Mouse (Mus musculus) intestine, postnatal 0 days (tissue): Measurements from ENCODE around the gene Ppp1r9b. TPM values are rescaled to one million over a fixed set of nuclear protein-coding genes. Genes with fewer than 3 reads are reported as not detected.

Experiments used
- ATAC-seq: fragments of 200-750 bp; cut with Nextera tagmentation; 2 replicates; pipeline ENCODE4 v1.8.0; 2017; ENCODE audit warnings: mild to moderate bottlenecking, moderate TSS enrichment, moderate library complexity
- H3K27ac ChIP-seq: fragments of 300-500 bp; sonication (generic); 2 replicates; pipeline ENCODE4 v1.5.1; 2014; ENCODE audit warnings: mild to moderate bottlenecking, low read depth, low read length, moderate library complexity
- H3K27me3 ChIP-seq: fragments of 300-500 bp; sonication (generic); replicated peaks from 2 replicates; pipeline ENCODE4 v1.6.1; 2014; ENCODE audit warnings: low read length, mixed read lengths; ENCODE audit not compliant: control insufficient read depth, insufficient read depth
- H3K36me3 ChIP-seq: fragments of 300-500 bp; sonication (generic); 2 replicates; pipeline ENCODE4 v1.6.1; 2014; ENCODE audit warnings: mild to moderate bottlenecking, moderate library complexity; ENCODE audit not compliant: control insufficient read depth, insufficient read depth
- H3K4me1 ChIP-seq: fragments of 300-500 bp; sonication (generic); replicated peaks from 2 replicates; pipeline ENCODE4 v1.6.1; 2014; ENCODE audit warnings: antibody characterized with exemption, low read length, mixed read lengths; ENCODE audit not compliant: control insufficient read depth, insufficient read depth
- H3K4me2 ChIP-seq: fragments of 300-500 bp; sonication (generic); replicated peaks from 2 replicates; pipeline ENCODE4 v1.6.1; 2014; ENCODE audit warnings: low read depth, mild to moderate bottlenecking, moderate library complexity
- H3K4me3 ChIP-seq: fragments of 300-500 bp; sonication (generic); 2 replicates; pipeline ENCODE4 v1.5.1; 2014; ENCODE audit warnings: low read depth, low read length
- H3K9ac ChIP-seq: fragments of 300-500 bp; sonication (generic); 2 replicates; pipeline ENCODE4 v1.6.1; 2014; ENCODE audit warnings: mild to moderate bottlenecking, low read depth, low read length
- H3K9me3 ChIP-seq: fragments of 300-500 bp; sonication (generic); 2 replicates; pipeline ENCODE4 v1.6.1; 2016; ENCODE audit warnings: mixed run types; ENCODE audit not compliant: control insufficient read depth
- CTCF ChIP-seq: sonication (generic); IDR thresholded peaks from 2 replicates; pipeline ENCODE4 v1.5.1; 2016; ENCODE audit warnings: low read depth, mild to moderate bottlenecking, control low read depth, antibody characterized with exemption, moderate library complexity
- WGBS: fragments of 180-500 bp; shearing (Covaris S2); extraction: QIAGEN DNeasy Blood & Tissue Kit; methylation state at CpG from one replicate; pipeline ENCODE4 v1.1.7; 2014; 5-methylcytosine and 5-hydroxymethylcytosine counted together
- polyA plus RNA-seq: library from polyadenylated mRNA; unstranded; fragments of >200 nt; fragmentation: Nextera tagmentation; extraction: Ambion mirVana; gene quantifications from 2 replicates; pipeline ENCODE4 v1.2.1, GENCODE M21; 2015

Ppp1r9b gene
- polyA plus RNA-seq, 1 experiment from 2014 or later = 6.3 TPM

DNA sequence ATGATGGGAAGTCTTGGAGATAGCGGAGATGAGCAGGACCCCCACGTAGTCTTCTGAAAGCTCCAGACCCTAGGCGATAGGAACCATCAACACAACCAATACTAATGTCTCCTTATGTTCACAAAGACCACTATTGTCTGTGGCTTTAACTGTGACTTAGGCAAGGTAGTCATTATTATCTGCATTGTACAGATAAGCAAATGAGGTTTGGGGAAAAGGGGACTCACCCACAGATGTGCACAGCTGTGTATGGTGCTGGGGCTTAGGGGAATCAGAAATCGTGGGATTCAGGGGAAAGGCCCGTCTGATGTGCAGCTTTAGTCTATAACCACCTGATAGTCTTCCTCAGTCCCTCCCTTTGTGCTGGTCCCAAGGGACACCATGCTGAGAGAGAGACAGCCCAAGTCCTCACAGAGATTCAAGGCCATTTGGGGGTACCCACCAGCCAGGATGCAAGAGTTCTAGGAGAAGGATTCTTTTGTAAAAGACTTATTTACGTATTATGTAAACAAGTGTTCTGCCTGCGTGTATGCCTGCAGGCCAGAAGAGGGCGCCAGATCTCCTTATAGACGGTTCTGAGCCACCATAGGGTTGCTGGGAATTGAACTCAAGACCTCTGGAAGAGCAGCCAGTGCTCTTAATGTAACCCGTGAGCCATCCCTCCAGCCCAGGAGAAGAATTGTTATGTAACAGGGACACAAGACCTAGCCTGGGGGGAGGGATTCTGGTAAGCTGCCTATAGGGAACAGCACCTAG, 31.6 kb downstream of the Ppp1r9b start:
- no peaks in the 10 kb centered on the region for H3K9me3 ChIP-seq
- H3K27ac ChIP-seq = no peak overlapping the region; the same call in 1 of the 2 replicates
- 80% methylated on average over 10 of the region's 10 CpGs for WGBS
- peaks cover 35% of the 10 kb centered on the region for H3K36me3 ChIP-seq
- TF ChIP-seq CTCF = peak; percentile 61
- no peak for ATAC-seq
- no peak overlapping the region for H3K9ac ChIP-seq
- H3K4me2 ChIP-seq = no peak overlapping the region
- no peaks in the 10 kb centered on the region for H3K4me1 ChIP-seq
- H3K4me3 ChIP-seq = no peak overlapping the region
- H3K27me3 ChIP-seq = no peaks in the 10 kb centered on the region

DNA sequence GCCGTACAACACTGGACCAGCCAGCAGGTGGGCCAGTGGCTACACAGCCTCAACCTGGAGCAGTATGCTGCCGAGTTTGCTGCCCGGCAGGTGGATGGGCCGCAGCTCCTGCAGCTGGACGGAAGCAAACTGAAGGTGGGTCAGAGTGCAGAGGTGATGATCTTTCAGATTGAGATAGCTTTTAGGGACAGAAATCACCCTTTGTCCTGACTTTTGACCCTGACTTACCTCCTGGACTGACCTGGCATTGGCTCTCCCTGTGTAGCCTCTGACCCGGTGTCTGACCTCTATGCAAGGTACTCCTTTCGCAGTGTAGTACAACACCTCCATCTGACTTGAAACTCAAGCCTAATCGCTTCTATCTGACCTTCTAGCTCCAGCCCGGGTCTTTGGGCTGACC, 32.6 kb downstream of the Ppp1r9b start:
- no peaks in the 10 kb centered on the region for H3K4me1 ChIP-seq

DNA sequence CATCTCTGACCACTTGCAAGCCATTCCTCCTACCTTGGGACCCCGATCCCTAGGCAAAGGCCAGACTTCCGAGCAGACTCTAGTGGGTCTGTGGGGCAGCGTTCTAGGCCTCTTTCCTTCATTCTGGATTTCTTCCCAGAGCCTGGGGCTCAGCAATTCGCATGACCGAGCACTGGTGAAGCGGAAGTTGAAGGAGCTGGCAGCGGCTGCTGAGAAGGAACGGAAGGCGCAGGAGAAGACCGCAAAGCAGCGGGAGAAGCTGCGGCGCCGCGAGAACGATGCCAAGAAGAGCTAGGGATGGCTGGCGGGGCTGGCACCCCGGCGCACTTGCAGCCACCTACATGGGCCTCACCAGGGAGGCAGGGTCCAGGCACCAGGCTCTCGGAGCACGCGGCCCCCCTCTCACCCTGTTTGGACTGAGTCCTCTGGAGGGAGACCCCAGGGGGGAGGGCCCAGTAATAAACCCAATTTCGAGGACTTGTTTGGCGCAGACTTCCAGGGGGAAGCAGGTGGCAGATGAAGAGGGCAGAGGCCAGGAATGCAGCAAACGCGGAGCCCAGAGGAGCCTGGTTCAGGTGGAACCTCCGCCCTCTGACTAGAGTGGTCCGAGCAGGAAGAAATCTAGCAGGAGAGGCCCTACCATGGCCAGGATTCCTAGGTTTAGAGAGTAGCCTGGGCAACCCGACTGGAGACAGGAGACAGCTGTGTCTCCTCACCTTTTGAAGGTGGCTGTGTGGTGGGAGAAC, 33.8 kb downstream of the Ppp1r9b start:
- H3K4me2 ChIP-seq = no peak overlapping the region
- H3K9me3 ChIP-seq = no peaks in the 10 kb centered on the region
- no peak for TF ChIP-seq CTCF
- H3K36me3 ChIP-seq = peaks cover 50% of the 10 kb centered on the region
- no peaks in the 10 kb centered on the region for H3K4me1 ChIP-seq
- WGBS = 80% methylated on average over 29 of the region's 29 CpGs
- H3K27ac ChIP-seq = no peak overlapping the region
- H3K9ac ChIP-seq = no peak overlapping the region
- no peaks in the 10 kb centered on the region for H3K27me3 ChIP-seq
- ATAC-seq = no peak
- H3K4me3 ChIP-seq = no peak overlapping the region

More for the DNA sequence above, 32.6 kb downstream of the Ppp1r9b start:
- no peak for TF ChIP-seq CTCF
- Histone ChIP-seq H3K4me2 (no peak overlapping the region), H3K9me3 (no peaks in the 10 kb centered on the region), H3K27ac (no peak overlapping the region), H3K27me3 (no peaks in the 10 kb centered on the region), H3K36me3 (peaks cover 39% of the 10 kb centered on the region), H3K4me3 (no peak overlapping the region), H3K9ac (no peak overlapping the region)
- no peak for ATAC-seq
- 92% methylated on average over 9 of the region's 9 CpGs for WGBS

DNA sequence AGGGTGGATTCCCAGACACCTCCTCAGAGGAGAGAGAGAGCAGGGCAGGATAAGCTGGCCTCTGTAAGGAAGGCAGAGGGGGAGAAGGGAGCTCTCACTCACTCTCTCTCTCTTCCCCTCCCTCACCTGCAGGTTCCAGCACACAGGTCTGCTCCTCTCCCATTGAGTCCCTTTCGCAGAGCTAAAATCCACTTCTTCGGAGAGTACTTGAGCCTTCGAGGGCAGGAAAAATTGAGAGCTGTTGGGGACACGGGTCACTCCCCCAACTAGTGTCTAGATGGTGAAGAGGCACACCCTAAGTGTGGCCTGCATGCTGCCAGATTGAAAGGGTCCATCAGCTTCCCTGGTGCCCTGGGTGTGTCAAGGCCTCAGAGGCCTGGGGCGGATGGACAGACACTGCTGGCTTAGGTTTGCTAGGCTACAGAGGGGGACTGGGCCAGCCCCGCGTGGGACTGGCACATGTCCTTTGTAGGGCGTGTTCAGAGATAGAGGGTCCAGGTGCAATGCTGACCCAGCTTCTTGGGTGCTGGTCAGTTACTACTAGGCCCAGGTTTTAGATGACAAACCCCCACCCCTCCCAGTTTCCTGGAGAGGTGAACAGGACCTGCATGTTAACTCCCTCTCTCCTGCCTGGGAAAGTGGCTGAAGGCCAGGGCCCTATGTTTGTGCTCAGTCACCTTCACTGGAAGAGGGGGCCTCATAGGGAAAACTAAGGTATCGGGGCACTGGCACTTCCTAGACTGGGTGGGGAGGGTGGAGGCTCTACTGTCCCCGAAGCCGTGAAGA, 34.6 kb downstream of the Ppp1r9b start:
- H3K27ac ChIP-seq = no peak overlapping the region
- ATAC-seq = no peak
- TF ChIP-seq CTCF = no peak
- H3K36me3 ChIP-seq = peaks cover 55% of the 10 kb centered on the region
- H3K27me3 ChIP-seq = no peaks in the 10 kb centered on the region
- H3K4me3 ChIP-seq = no peak overlapping the region
- WGBS = 74% methylated on average over 11 of the region's 11 CpGs
- H3K9me3 ChIP-seq = no peaks in the 10 kb centered on the region
- H3K9ac ChIP-seq = no peak overlapping the region
- no peaks in the 10 kb centered on the region for H3K4me1 ChIP-seq
- no peak overlapping the region for H3K4me2 ChIP-seq

DNA sequence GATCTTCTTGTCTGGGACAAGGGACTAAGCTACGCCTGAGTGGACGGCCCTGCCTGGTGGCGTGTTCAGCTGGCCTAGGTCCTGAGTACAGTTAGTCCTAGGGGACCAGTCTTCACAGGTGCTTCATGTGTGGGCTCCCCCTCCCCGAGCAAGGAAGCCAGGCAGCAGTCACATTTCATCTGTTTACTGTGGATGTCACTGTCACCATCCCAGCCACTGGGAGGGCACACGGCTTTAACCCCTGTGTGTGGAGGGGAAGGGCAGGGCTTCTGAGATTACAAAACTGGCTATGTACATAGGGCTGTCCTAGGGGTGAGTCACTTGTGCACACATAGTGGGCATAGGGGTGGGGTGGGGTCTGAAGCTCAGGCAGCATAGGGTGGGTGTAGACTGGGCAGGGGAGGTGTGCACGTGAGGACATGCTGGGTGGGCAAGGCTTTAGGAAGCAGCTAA, 35.3 kb downstream of the Ppp1r9b start:
- Histone ChIP-seq H3K27me3 (no peaks in the 10 kb centered on the region), H3K9me3 (no peaks in the 10 kb centered on the region), H3K4me2 (no peak overlapping the region), H3K4me3 (no peak overlapping the region), H3K4me1 (no peaks in the 10 kb centered on the region), H3K27ac (no peak overlapping the region), H3K9ac (no peak overlapping the region), H3K36me3 (peaks cover 56% of the 10 kb centered on the region)
- no peak for ATAC-seq
- no peak for TF ChIP-seq CTCF
- WGBS = 67% methylated on average over 6 of the region's 6 CpGs

DNA sequence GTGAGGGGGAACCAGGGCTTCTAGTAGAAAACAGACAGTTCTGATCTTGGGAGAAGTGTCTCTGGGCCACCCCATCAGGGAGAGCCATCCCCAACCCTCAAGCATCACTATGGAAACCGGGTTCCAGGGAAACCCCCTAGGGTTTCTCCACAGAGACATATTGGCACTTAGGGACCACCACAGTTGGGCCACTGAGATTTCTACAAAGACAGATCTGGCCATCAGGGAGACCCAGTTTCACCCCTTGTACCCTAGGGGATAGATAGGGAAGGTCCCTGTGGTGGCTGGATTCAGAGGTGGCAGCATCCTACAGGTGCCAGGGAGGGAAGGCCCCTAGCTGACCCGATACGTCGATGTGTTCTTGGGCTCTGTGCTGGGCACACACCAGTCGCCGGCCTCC, 36.0 kb downstream of the Ppp1r9b start:
- Histone ChIP-seq H3K4me2 (no peak overlapping the region), H3K36me3 (peaks cover 64% of the 10 kb centered on the region), H3K4me1 (no peaks in the 10 kb centered on the region), H3K27me3 (no peaks in the 10 kb centered on the region), H3K9ac (no peak overlapping the region), H3K4me3 (no peak overlapping the region), H3K27ac (no peak overlapping the region), H3K9me3 (no peaks in the 10 kb centered on the region)
- no peak for ATAC-seq
- no peak for TF ChIP-seq CTCF
- 85% methylated on average over 6 of the region's 6 CpGs for WGBS
